ENCODE assay signal across 8 mouse cellular contexts in the genomic region with DNA sequence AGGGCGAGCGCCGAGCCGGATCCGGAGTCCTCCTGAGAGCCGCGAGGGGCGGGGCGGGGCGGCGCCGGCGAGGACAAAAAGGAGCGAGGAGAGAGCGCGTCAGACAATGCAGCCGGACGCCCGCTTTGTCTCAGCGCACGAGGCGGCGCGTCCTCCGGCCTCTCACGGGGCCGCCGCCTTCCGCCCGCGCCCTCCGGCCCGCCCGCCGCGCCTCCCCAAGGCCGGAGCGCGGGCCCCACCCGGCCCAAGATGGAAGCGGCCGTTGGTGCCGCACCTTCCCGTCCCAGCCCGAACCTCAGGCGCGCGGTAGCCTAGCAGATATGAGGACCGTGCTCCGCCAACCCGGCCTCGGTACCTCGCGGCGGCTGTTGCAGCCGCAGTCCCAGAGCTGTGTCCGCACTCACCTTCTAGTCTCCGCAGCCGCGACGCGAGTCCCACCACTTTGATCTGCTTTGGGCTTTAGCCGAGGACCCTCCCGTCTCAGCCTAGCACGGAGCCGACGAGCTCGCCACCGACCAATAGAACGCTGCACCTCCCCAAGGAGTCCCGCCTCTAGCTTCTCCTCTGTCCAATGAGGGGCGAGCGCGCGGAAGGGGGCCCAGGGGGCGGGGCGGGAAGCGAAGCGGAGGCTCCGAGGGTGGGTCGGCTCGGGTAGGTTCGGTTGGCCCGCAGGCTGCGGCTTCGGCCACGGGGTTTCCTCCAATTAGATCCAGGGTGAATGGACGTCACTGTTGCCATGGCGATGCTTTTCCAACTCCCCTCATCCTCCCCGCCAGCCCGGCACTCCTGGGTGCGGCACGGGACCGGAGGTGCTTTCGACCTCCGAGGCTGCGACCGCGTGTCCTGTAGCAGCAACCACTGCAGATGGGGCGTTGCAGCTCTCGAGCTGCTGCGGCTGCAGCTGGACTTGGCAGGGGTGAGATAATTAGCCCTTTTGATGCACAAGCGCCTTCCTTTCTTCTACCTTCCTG. TPM values are rescaled to one million over a fixed set of nuclear protein-coding genes. Genes with fewer than 3 reads are reported as not detected.
DNase-seq lines count a peak whose midpoint lies in the region; ATAC-seq and TF ChIP-seq lines count a peak whose summit lies in the region.

Ywhaq (minus strand) TSS at position 538 of the 971 bp plus-strand sequence.

- peak; percentile 97 for TF ChIP-seq POLR2A in lung, adult 2 months (IDR thresholded peaks at IDR 0.05; ENCODE audit: borderline replicate concordance, extremely low read depth, low read depth, low read length)

- H3K4me2 ChIP-seq in forebrain, embryonic 15.5 days (replicated peaks): peak within 1 kb of the TSS; percentile 69

- no peaks in the 10 kb centered on the region for H3K9me3 ChIP-seq in ES-E14 (ENCODE audit: control insufficient read depth, insufficient read depth, low read depth, low read length)
- H3K9me3 ChIP-seq in forebrain, embryonic 15.5 days: 0 out of 2 replicates have a peak, but pooled peaks cover 8% of the 10 kb centered on the region

- peak within 1 kb of the TSS; percentile 100 for H3K27ac ChIP-seq in ES-E14 (ENCODE audit: insufficient read depth, low read depth, low read length, poor library complexity, severe bottlenecking)
- peak within 1 kb of the TSS; percentile 100 for H3K27ac ChIP-seq in forebrain, embryonic 15.5 days (replicated peaks)

- in situ Hi-C loops in ES-E14 (cut with MboI; ENCODE audit: low sequenced_read_pairs in 2 of 2, unreplicated experiment in 2 of 2): no loop called here

- DNase-seq in ES-E14 (ENCODE audit: low read depth, low spot score): peak; percentile 98
- DNase-seq in cerebellum, adult 11-12 months: peak; percentile 98
- DNase-seq in heart, postnatal 25 days (ENCODE audit: low spot score): peak; percentile 95
- DNase-seq in layer of hippocampus, adult 18-20 months (ENCODE audit: low spot score in 2 of 2): peak; percentile 97 to 99
- peak; percentile 95 for DNase-seq in lung, adult 2 months
- peak; percentile 89 to 93 for DNase-seq in thymus, adult 18-20 months

- intact Hi-C loops in heart, postnatal 25 days (cut with DNase I): no loop called here

- H3K36me3 ChIP-seq in ES-E14 (ENCODE audit: control insufficient read depth, insufficient read depth, low read length, poor library complexity, severe bottlenecking): peaks cover 8% of the 10 kb centered on the region
- peaks cover 29% of the 10 kb centered on the region for H3K36me3 ChIP-seq in forebrain, embryonic 15.5 days

- WGBS in forebrain, embryonic 15.5 days: under 1% methylated on average over 100 of the region's 103 CpGs
- WGBS in lung, adult 2 months: under 1% methylated on average over 101 of the region's 103 CpGs

- peak within 1 kb of the TSS; percentile 94 to 99 for H3K4me3 ChIP-seq in ES-E14 (ENCODE audit: insufficient read depth in 1 of 2, low read depth in 1 of 2, low read length in 2 of 2, poor library complexity in 1 of 2, severe bottlenecking in 1 of 2)
- peak within 1 kb of the TSS; percentile 100 for H3K4me3 ChIP-seq in forebrain, embryonic 15.5 days
- peak within 1 kb of the TSS; percentile 92 for H3K4me3 ChIP-seq in lung, adult 2 months (replicated peaks; ENCODE audit: extremely low read depth, low read depth, low read length)

- H3K27me3 ChIP-seq in forebrain, embryonic 15.5 days: no peaks in the 10 kb centered on the region

- peaks cover 10 to 12% of the 10 kb centered on the region in 2 experiments for H3K4me1 ChIP-seq in ES-E14 (ENCODE audit: control insufficient read depth in 2 of 2, insufficient read depth in 2 of 2, low read length in 2 of 2, poor library complexity in 1 of 2)
- H3K4me1 ChIP-seq in forebrain, embryonic 15.5 days: peaks cover 26% of the 10 kb centered on the region
- H3K4me1 ChIP-seq in lung, adult 2 months (ENCODE audit: control insufficient read depth, insufficient read depth, low read length): peaks cover 8% of the 10 kb centered on the region

- no peak for TF ChIP-seq CTCF in lung, adult 2 months (IDR thresholded peaks at IDR 0.05; ENCODE audit: insufficient read depth, low read length)

- peak within 1 kb of the TSS; percentile 99 for H3K9ac ChIP-seq in ES-E14 (ENCODE audit: insufficient read depth, low read depth, low read length, poor library complexity, severe bottlenecking)
- peak within 1 kb of the TSS; percentile 100 for H3K9ac ChIP-seq in forebrain, embryonic 15.5 days (replicated peaks)

- ATAC-seq in forebrain, embryonic 15.5 days (replicated peaks): peak; percentile 99
- peak; percentile 92 for ATAC-seq in neutrophil, adult 5-6 weeks (ENCODE audit: extremely low read depth, insufficient number of reproducible peaks, low FRiP score, poor library complexity, severe bottlenecking)

TF ChIP-seq in ES-E14, 5 proteins besides CTCF, POLR2A, EP300 and RAD21:
- TF ChIP-seq ZC3H11A (IDR thresholded peaks at IDR 0.05; ENCODE audit: borderline replicate concordance, low read depth, low read length) (no peak), ZNF384 (IDR thresholded peaks at IDR 0.05; ENCODE audit: low read depth, low read length) (no peak), HCFC1 (IDR thresholded peaks at IDR 0.05; ENCODE audit: borderline replicate concordance, insufficient read depth, low read length) (peak; percentile 52; the same call in 1 of the 2 replicates), CHD2 (IDR thresholded peaks at IDR 0.05; ENCODE audit: low read depth, low read length) (0 out of 2 replicates have a peak, but pooled peaks have one; percentile 41)

RNA-seq across cellular contexts. Expression of gene Ywhaq, which starts in this region (rescaled TPM):
- total RNA-seq in ES-E14 (2012; rRNA removed): 407 and 596 TPM in 2 replicates
- polyA plus RNA-seq in forebrain, embryonic 15.5 days (2015; fragmentation: Nextera tagmentation; extraction: Ambion mirVana): 1,116 and 1,143 TPM in 2 replicates
- total RNA-seq in heart, postnatal 25 days (2021): 10 to 100 TPM; 65.3 to 81.2 TPM
- total RNA-seq in layer of hippocampus, adult 18-20 months (2021): 100 to 1,000 TPM; 452 to 454 TPM
- 79.4 and 85.5 TPM in 2 replicates for polyA plus RNA-seq in lung, adult 2 months (2012; rRNA removed)
- 93.1 and 98.3 TPM in 2 replicates for total RNA-seq in neutrophil, adult 5-6 weeks (2017)

Comparison
In these comparisons a context has a peak if more than half of its experiments do, and no peak if none do; other contexts are left out.
1. Peak in every context shown above with its lines: DNase-seq, ATAC-seq, H3K4me3 ChIP-seq and H3K27ac ChIP-seq.
2. RNA of gene Ywhaq (polyA plus RNA-seq): 1,116 to 1,143 TPM in forebrain, embryonic 15.5 days; 79.4 to 85.5 TPM in lung, adult 2 months; every median in the first group is over 10 times any median in the second.